Mouse (Mus musculus) adrenal gland, postnatal 0 days (tissue): ENCODE measurements around the gene Trappc4. TPM values are rescaled to one million over a fixed set of nuclear protein-coding genes. Genes with fewer than 3 reads are reported as not detected.

Experiments used
- microRNA-seq: library from miRNA; unstranded; fragments of <30 nt; microRNA quantifications from one replicate; pipeline ENCODE4, GENCODE M21; 2016; ENCODE audit warnings: borderline replicate concordance; ENCODE audit not compliant: insufficient number of aligned reads
- polyA plus RNA-seq: library from polyadenylated mRNA; unstranded; fragments of >200 nt; fragmentation: Nextera tagmentation; extraction: Ambion mirVana; gene quantifications from 2 replicates; pipeline ENCODE4 v1.2.1, GENCODE M21; 2015

Trappc4 gene
- polyA plus RNA-seq, result 160 and 163 TPM in 2 replicates

DNA sequence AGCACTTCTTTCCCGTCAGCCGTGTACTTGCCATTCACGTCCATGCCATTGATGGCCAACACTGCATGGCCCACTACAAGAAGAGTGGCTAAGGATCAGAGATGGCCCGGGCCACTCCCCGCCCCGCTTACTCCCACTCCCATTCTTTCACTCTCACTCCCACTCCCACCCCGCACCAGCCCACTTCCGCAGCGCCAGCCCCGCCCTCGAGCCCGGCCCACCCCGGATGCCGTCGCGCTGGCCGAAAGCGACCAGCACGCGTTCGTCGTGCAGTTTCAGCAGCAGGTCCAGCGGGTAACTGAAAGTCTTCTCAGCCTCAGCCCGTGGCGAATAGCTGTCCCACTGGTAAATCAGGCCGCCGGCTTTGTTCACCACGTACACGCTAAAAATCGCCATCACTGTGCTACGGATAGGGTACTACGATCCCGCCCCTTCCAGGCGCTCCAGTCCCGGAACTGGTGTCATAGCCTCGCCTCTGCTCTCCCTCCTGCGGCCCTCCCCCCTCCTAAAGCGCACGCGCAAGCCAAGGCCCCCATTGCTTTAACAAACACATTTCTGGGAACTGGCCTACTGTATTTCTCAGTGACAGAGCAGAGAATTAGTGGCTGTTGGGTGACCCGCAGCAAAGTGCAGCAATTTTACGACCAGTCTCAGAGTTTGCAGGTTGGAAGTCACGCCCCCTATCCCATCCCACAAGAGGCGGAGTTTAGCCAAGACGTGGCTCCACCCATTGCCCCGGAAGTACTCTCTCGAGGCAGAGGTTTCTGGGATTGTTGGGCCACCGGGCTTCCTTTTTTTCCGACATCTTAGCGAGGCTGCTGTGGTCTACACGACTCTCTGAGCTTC lies at the start of gene Trappc4, which contains the start of gene Rps25:
Gene Trappc4, minus strand, starts transcription at position 695 of the 846 bp plus-strand sequence.
Gene Rps25, plus strand, starts transcription at position 234 of the 846 bp plus-strand sequence.

DNA sequence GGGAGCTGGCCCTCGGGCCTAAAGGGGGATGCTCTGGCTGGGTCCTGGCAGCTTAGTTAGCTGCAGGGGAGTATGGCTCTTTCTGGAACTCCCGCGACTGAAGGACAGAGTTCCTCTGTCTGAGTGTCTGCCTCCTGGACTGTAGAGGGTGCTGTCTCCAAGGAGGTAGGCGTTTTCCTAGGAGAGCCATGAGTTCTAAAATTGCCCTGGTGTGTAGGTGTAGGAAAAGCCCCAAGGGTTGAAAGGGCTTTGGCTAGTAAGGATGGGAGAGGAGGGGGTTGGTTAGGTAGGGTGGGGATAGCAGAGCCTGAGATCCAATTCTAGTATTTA lies 47.5 kb upstream of the Trappc4 start, which contains the start of gene Upk2:
Gene Upk2, minus strand, starts transcription at position 86 of the 330 bp plus-strand sequence.

DNA sequence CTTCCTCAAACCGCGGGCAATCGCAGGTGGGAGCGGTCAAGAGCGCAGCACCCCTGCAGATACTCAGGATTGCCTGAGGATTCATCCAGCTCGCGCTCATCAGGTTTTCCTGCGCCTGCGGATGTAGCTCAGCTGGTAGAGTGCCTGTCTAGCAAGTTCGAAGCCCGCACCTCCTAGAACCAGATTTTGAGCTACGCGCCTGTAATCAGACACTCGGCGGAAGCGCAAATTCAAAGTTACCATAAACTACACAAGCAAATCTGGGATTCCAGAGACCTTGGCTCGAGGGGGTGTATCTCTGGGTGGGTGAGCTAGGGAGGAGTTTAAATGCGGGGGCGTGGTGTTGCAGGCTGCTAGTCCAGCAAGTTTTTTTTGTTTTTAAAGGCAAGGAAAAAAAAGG lies 33.6 kb upstream of the Trappc4 start, which contains the start of gene Foxr1:
Gene Foxr1, minus strand, starts transcription at position 176 of the 400 bp plus-strand sequence.

DNA sequence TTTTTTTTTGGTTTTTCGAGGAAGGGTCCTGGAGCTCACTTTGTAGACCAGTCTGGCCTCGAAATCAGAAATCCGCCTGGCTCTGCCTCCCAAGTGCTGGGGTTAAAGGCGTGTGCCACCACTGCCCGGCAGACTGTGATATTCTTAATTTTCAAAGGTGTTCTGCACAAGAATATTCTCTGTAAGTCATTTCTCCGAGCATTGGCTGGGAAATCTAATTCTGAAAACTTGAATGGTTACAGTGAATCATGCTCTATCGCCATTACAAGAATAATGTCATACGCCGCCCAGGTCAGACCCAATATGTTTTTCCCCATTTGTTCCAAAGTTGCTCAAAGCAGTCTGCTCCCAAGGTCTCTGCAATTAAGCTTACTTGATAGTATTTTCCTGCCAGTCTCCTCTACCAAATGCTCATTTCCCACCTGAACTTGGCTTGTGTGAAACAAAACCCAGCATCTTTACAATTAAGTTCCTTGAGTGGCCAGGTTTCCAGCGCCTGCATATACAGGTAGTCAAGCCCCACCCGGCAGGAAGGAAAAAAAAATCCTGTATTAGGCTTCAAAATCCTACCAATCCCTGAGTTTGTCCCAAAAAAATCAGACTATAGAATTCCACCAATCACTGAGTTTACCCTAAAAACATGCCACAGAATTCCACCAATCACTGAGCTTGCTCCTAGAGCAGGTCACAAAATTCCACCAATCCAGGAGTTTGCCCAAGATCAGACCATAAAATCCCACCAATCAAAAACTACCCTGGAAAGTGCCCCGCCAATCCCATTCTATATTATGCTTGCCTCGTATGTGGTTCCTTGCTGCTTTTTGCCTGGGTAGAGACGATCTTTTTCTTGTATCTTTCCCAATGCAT lies 11.4 kb upstream of the Trappc4 start, which contains the start of gene Ccdc84:
Gene Ccdc84, minus strand, starts transcription at position 51 of the 867 bp plus-strand sequence.

DNA sequence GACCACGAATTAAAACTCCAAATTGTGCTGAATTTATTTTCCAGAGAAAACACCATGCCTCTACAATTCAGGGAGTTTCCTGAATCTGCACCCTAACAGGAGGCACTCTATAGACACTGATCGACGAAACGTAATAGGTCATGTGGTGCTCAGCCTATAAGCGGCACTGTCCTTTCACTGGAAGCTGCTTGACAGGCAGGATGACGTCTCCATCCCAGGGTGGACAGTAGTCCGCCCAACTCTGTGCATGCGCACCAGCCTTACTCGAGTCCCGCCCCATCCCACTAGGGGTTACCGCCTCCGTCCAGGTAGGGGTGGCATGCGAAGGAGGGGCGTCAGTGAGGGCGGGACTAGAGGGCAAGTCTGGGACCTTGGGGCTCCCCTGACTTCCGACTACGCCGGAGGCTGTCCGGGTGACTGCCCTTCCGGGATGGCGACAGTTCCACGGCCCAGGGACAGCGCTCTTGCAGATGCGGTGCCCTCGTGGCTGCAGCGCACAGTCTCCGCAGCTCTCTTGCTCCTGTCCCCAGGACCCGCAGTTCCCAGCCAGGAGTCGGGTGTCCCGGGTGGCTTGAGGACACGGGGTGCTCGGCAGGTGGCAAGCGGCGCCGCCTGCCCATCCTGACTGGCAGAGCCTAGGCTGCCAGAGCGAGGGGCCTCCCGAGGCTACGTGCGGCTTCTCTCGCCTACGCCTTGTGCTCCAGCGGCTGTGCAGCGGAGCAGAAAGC lies 10.6 kb downstream of the Trappc4 start, which contains the start of gene Slc37a4:
Gene Slc37a4, plus strand, starts transcription at position 169 of the 728 bp plus-strand sequence.

DNA sequence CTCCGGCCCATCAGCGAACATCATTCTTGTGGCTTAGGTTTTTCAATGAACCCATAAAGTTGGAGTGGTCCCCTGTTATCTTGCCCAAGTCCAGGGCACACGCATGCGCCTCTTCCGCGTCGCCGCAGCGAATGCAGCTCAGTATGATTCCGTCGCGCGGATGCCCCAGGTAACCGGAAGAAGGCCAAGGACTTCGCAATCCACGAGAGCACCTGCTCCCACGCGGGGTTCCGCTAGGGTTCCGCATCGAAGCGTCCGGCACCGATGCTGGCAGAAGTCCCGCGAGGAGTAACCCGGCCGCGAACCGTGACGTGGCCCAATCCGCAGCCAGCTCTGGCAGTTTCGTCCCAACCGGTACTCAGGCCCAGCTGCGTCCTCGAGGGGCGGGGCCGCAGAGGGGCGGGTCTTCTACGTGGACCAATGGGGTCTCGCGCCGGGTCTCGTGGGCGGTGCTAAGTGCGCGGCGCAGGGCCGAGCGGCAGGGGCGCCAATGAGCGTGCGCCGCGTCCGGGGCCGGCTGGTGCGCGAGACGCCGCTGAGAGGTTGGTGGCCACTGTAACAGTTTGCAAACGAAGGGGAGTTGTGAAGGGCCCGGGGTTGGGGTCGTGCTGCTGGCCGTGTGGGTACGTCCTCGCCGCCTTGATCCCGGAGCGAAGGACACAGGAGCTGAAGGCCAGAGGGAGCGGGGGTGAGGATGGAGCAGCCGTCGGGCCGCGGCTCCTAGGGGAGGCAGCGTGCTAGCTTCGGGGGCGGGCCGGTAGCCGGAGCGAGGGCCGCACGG lies 28.2 kb downstream of the Trappc4 start, which contains the start of gene Hyou1:
Gene Hyou1, plus strand, starts transcription at position 437 of the 781 bp plus-strand sequence.

DNA sequence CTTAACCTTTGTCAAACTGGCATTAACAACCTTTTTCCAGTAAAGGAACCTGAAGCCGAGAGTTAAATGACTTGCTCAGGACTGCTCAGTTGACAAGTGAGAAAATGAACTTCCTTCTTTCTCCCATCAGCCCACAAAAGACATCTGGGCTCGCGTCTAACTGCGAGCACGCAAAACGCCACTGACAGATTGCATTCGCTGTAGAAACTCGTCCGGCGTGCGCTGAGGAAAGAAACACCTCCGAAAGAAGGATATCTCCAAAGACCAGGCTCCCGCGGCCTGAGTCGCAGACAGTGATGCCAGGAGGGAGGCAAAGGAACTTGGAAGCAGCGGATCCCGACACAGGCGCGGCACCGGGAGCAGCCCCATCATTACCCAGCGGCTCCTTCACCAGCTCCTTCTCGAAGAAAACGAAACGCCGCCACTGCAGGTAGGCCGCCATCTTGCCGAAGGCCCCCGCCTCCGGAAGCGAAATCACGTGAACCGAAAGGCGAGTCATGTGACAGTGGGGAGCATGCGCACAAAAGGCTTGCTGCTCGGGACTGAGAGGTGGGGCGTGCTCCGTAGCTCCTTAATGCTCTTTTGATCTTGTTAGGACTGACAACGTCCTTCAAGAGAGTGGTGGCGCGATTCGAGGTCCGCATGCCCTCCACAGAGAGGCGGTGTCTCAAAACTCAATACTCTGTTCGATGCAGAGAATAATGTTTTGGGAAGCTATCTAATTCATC lies 46.0 kb downstream of the Trappc4 start, which contains the start of gene Vps11:
Gene Vps11, minus strand, starts transcription at position 481 of the 728 bp plus-strand sequence.

Small RNAs within 50 kb of the gene (microRNA-seq; reads per million reads assigned to microRNA genes)
- gene Mir7085, result not detected

Other genes with a start within 250 kb of the Trappc4 start
- 5.7 and 7.4 TPM in 2 replicates for gene Cbl, start 173.6 kb downstream of the Trappc4 start, polyA plus RNA-seq
- gene Ccdc153, start 166.9 kb downstream of the Trappc4 start, polyA plus RNA-seq, result 2.3 and 4.2 TPM in 2 replicates
- 0.32 and 0.58 TPM in 2 replicates for gene Pdzd3, start 156.1 kb downstream of the Trappc4 start, polyA plus RNA-seq
- gene Nlrx1, start 139.0 kb downstream of the Trappc4 start, polyA plus RNA-seq, result 14.2 and 22.7 TPM in 2 replicates
- 8.9 and 12.6 TPM in 2 replicates for gene Abcg4, start 119.0 kb downstream of the Trappc4 start, polyA plus RNA-seq
- gene Hinfp, start 101.9 kb downstream of the Trappc4 start, polyA plus RNA-seq, result 9.4 and 11.5 TPM in 2 replicates
- 10.9 and 11.3 TPM in 2 replicates for gene C2cd2l, start 87.3 kb downstream of the Trappc4 start, polyA plus RNA-seq
- 27.4 and 35.8 TPM in 2 replicates for gene Dpagt1, start 81.6 kb downstream of the Trappc4 start, polyA plus RNA-seq
- 99.2 and 108 TPM in 2 replicates for gene H2afx, start 72.9 kb downstream of the Trappc4 start, polyA plus RNA-seq
- 110 and 170 TPM in 2 replicates for gene Hmbs, start 63.4 kb downstream of the Trappc4 start, polyA plus RNA-seq
- gene Vps11, start 45.9 kb downstream of the Trappc4 start, polyA plus RNA-seq, result 27.1 and 43.2 TPM in 2 replicates
- 11.9 and 23.6 TPM in 2 replicates for gene Hyou1, start 28.1 kb downstream of the Trappc4 start, polyA plus RNA-seq
- 21.6 and 31.8 TPM in 2 replicates for gene Slc37a4, start 10.7 kb downstream of the Trappc4 start, polyA plus RNA-seq
- gene Rps25, start 461 bp downstream of the Trappc4 start, polyA plus RNA-seq, result 2,801 and 4,350 TPM in 2 replicates
- gene Ccdc84, start 11.0 kb upstream of the Trappc4 start, polyA plus RNA-seq, result 17.8 and 22.2 TPM in 2 replicates
- not detected in 2 replicates for gene Foxr1, start 33.5 kb upstream of the Trappc4 start, polyA plus RNA-seq
- 0.11 TPM in 1 of 2 replicates, not detected in the other for gene Upk2, start 47.4 kb upstream of the Trappc4 start, polyA plus RNA-seq
- 8.2 and 8.6 TPM in 2 replicates for gene Bcl9l, start 75.2 kb upstream of the Trappc4 start, polyA plus RNA-seq
- gene Cxcr5, start 154.3 kb upstream of the Trappc4 start, polyA plus RNA-seq, result 0.08 and 0.16 TPM in 2 replicates
- 8.5 and 12.8 TPM in 2 replicates for gene Ddx6, start 197.3 kb upstream of the Trappc4 start, polyA plus RNA-seq